Mouse (Mus musculus) B cell, adult (primary cell): ENCODE data around the gene 9930111J21Rik2. TPM values are rescaled to one million over a fixed set of nuclear protein-coding genes. Genes with fewer than 3 reads are reported as not detected.

Source experiments
- total RNA-seq: library from RNA; stranded (reverse); gene quantifications from 4 replicates; pipeline ENCODE4 v1.2.4, GENCODE M21; 2023; ENCODE audit not compliant: inconsistent age

Gene 9930111J21Rik2
- total RNA-seq = 102 to 129 TPM (median 125 TPM) in 4 replicates

DNA sequence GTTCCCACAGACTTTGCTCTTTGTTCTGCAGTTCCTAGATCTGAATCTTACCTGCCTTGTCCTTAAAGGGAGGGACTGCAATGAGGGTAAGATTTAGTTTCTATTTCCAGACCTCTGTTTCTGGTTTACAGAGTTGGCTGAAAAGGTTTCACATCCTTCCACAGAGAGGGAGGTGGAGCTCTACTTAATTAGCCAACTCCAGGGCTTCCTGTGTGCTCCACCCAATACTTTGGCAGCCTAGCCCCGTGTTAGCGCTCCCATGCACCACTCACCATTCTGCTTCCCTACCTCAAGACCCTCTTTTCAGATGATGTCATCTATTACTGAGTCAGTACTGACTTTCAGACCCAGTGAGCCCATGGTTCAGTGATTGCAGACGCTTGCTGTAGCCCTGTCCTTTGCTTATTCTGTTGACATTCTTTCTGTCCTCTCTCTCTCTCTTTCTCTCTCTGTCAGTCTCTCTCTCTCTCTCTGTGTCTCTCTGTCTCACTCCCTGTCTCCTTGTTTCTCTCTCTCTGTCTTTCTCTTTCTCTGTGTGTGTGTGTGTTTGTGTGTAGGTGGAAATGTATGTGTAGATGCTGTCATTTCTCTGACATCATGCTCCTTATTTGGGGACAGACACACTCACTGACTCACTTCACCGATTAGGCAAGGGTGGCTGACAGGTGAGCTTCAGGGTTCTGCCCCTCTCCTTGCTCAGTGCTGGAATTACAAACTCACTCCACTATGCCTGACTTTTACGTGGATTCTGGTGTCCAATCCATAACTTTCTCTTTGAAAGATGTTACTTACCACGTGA is at the start of gene 9930111J21Rik2:
Gene 9930111J21Rik2 (minus strand): TSS at position 150 of the 799 bp plus-strand sequence.

DNA sequence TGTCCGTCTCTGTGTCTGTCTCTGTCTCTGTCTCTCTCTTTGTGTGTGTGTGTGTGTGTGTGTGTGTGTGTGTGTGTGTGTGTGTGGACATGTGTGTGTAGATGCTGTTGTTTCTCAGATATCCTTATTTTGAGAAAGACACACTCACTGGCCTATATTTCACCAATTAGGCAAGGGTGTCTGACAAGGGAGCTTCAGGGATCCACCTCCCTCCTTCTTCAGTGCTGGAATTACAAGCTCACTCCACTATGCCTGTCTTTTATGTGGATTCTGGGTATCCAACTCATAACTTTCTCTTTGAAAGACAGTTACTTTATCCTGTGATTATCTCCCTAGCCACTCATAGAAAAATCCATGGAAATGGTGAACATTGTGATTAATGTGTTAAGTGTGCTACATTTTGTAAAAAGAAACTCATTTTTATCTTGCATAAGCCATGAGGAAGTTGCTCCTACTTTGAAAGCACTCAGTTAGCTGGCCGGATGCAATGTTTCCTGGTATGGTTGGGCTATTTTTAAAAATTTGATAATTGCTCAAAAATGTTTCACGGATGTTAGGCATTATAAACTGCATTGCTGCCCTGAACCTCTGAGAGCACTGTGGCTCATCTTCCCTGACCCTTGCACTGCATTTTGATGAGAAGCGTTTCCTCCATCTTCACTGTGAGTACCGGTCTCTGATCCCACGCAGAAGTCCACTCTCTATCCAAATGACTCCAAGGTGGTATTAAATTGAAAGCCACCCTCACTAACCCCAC is 25.1 kb upstream of the 9930111J21Rik2 start, which contains the start of gene Ifi47:
Gene Ifi47 (plus strand): TSS at position 587 of the 757 bp plus-strand sequence.

GRCm38 (mm10) chr11:49063713-49064469 is 12.8 kb upstream of the 9930111J21Rik2 start, which contains the start of gene Tgtp2:
Gene Tgtp2 (minus strand): TSS chr11:49064206.

GRCm38 (mm10) chr11:48994018-48994417 is 57.0 kb downstream of the 9930111J21Rik2 start, which contains the start of gene Tgtp1:
Gene Tgtp1 (minus strand): TSS chr11:48994172.

GRCm38 (mm10) chr11:48991740-48992520 is 59.1 kb downstream of the 9930111J21Rik2 start, which contains the start of gene Gm12185:
Gene Gm12185 (minus strand): TSS chr11:48992226.

DNA sequence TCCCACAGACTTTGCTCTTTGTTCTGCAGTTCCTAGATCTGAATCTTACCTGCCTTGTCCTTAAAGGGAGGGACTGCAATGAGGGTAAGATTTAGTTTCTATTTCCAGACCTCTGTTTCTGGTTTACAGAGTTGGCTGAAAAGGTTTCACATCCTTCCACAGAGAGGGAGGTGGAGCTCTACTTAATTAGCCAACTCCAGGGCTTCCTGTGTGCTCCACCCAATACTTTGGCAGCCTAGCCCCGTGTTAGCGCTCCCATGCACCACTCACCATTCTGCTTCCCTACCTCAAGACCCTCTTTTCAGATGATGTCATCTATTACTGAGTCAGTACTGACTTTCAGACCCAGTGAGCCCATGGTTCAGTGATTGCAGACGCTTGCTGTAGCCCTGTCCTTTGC is 71.8 kb downstream of the 9930111J21Rik2 start, which contains the start of gene 9930111J21Rik1:
Gene 9930111J21Rik1 (minus strand): TSS at position 148 of the 400 bp plus-strand sequence.

DNA sequence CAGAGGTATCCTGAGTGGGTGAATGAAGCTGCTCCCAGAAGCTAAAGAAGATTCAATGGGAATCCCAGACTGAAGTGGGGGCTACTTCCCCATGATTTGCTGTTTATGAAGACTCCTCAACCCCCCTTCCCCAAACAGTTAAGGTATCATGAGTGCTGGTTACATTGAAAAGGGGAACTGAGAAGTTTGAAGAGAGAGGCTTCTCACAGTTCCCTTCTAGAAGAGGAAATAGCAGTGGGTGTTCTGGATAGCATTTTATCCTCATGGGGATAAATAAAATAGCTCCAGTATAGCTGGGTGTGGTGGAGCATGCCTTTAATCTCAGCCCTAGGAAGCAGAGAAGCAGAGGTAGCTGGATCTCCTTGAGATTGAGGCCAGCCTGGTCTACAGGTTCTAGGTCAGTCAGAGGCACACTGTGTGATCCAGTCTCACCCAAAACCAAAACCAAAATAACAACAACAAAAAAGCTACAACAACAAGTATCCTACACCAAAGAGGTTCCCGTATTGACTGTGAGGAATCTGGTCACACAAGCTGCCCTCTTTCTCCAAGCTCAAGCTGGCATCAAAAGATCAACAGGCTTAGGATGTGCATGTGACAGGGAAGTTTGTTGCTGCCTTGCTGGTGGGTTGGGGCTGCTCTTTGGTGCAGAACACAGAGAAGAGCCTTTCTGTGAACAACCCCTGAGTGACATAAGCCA is 72.7 kb downstream of the 9930111J21Rik2 start, which contains the start of gene Olfr56:
Gene Olfr56 (plus strand): TSS at position 650 of the 700 bp plus-strand sequence.

Other genes starting within 250 kb of the 9930111J21Rik2 start
- gene Trim41, start 233.9 kb downstream of the 9930111J21Rik2 start, total RNA-seq = 54.3 to 70.1 TPM (median 66.1 TPM) in 4 replicates
- 150 to 194 TPM (median 166 TPM) in 4 replicates for gene Trim7, start 225.1 kb downstream of the 9930111J21Rik2 start, total RNA-seq
- 1.1 to 1.7 TPM (median 1.3 TPM) in 4 replicates for gene Gm12184, start 224.6 kb downstream of the 9930111J21Rik2 start, total RNA-seq
- gene Irgm1, start 179.6 kb downstream of the 9930111J21Rik2 start, total RNA-seq = 38.4 to 53.1 TPM (median 43.4 TPM) in 4 replicates
- 8.8 to 14.4 TPM (median 10.4 TPM) in 4 replicates for gene Gm5431, start 149.0 kb downstream of the 9930111J21Rik2 start, total RNA-seq
- gene Psme2b, start 105.1 kb downstream of the 9930111J21Rik2 start, total RNA-seq = 44.1 to 57.9 TPM (median 54.0 TPM) in 4 replicates
- gene Olfr56, start 72.4 kb downstream of the 9930111J21Rik2 start, total RNA-seq = 0.35 to 0.63 TPM (median 0.47 TPM) in 4 replicates
- gene 9930111J21Rik1, start 71.8 kb downstream of the 9930111J21Rik2 start, total RNA-seq = 87.0 to 97.7 TPM (median 90.3 TPM) in 4 replicates
- gene Gm12185, start 59.0 kb downstream of the 9930111J21Rik2 start, total RNA-seq = 1.3 to 2.0 TPM (median 1.8 TPM) in 4 replicates
- gene Tgtp1, start 57.1 kb downstream of the 9930111J21Rik2 start, total RNA-seq = 0.30 to 1.1 TPM (median 0.63 TPM) in 3 of 4 replicates, not detected in the other
- gene Tgtp2, start 13.0 kb upstream of the 9930111J21Rik2 start, total RNA-seq = 2.7 to 6.9 TPM (median 4.7 TPM) in 4 replicates
- 34.5 to 48.6 TPM (median 39.6 TPM) in 4 replicates for gene Ifi47, start 25.3 kb upstream of the 9930111J21Rik2 start, total RNA-seq
- gene Olfr1396, start 63.6 kb upstream of the 9930111J21Rik2 start, total RNA-seq = not detected in 4 replicates
- gene Olfr1395, start 91.0 kb upstream of the 9930111J21Rik2 start, total RNA-seq = not detected in 4 replicates
- gene Olfr1394, start 103.1 kb upstream of the 9930111J21Rik2 start, total RNA-seq = not detected in 4 replicates
- gene Btnl9, start 135.9 kb upstream of the 9930111J21Rik2 start, total RNA-seq = not detected in 4 replicates
- 121 to 156 TPM (median 142 TPM) in 4 replicates for gene Zfp62, start 152.1 kb upstream of the 9930111J21Rik2 start, total RNA-seq
- gene Mgat1, start 192.9 kb upstream of the 9930111J21Rik2 start, total RNA-seq = 158 to 182 TPM (median 172 TPM) in 4 replicates
- gene Olfr1393, start 227.1 kb upstream of the 9930111J21Rik2 start, total RNA-seq = 0.61 to 1.9 TPM (median 1.0 TPM) in 4 replicates
- gene Olfr1392, start 234.0 kb upstream of the 9930111J21Rik2 start, total RNA-seq = 0.30 to 0.51 TPM in 2 of 4 replicates, not detected in the others